Mouse (Mus musculus): ENCODE data around the gene Nr1i3. TPM values are rescaled to one million over a fixed set of nuclear protein-coding genes. Genes with fewer than 3 reads are reported as not detected.

Gene Nr1i3
- polyA plus RNA-seq, 1 experiment from 2014 or later, result 0.27 TPM

Other genes with a start within 250 kb of the Nr1i3 start
- gene Fcgr2b, start 237.4 kb upstream of the Nr1i3 start, polyA plus RNA-seq (2016; fragmentation: Nextera tagmentation; extraction: Ambion mirVana), result 0.26 TPM in 1 of 2 replicates, not detected in the other
- gene Fcgr4, start 195.1 kb upstream of the Nr1i3 start, polyA plus RNA-seq (2016; fragmentation: Nextera tagmentation; extraction: Ambion mirVana), result 0.30 and 0.64 TPM in 2 replicates
- gene Fcgr3, start 149.0 kb upstream of the Nr1i3 start, polyA plus RNA-seq (2016; fragmentation: Nextera tagmentation; extraction: Ambion mirVana), result 4.7 and 7.6 TPM in 2 replicates
- gene Cfap126, start 100.1 kb upstream of the Nr1i3 start, polyA plus RNA-seq (2016; fragmentation: Nextera tagmentation; extraction: Ambion mirVana), result 5.4 and 13.0 TPM in 2 replicates
- gene Sdhc, start 63.4 kb upstream of the Nr1i3 start, polyA plus RNA-seq (2016; fragmentation: Nextera tagmentation; extraction: Ambion mirVana), result 295 and 301 TPM in 2 replicates
- gene Mpz, start 63.3 kb upstream of the Nr1i3 start, polyA plus RNA-seq (2016; fragmentation: Nextera tagmentation; extraction: Ambion mirVana), result 1.3 and 1.6 TPM in 2 replicates
- 19.9 and 32.8 TPM in 2 replicates for gene Pcp4l1, start 17.7 kb upstream of the Nr1i3 start, polyA plus RNA-seq (2016; fragmentation: Nextera tagmentation; extraction: Ambion mirVana)
- 33.1 and 36.2 TPM in 2 replicates for gene Tomm40l, start 8.5 kb downstream of the Nr1i3 start, polyA plus RNA-seq (2016; fragmentation: Nextera tagmentation; extraction: Ambion mirVana)
- gene Apoa2, start 11.1 kb downstream of the Nr1i3 start, polyA plus RNA-seq (2016; fragmentation: Nextera tagmentation; extraction: Ambion mirVana), result 3.4 and 4.7 TPM in 2 replicates
- 16.3 and 22.8 TPM in 2 replicates for gene Fcer1g, start 20.4 kb downstream of the Nr1i3 start, polyA plus RNA-seq (2016; fragmentation: Nextera tagmentation; extraction: Ambion mirVana)
- 10.4 and 13.0 TPM in 2 replicates for gene Adamts4, start 36.5 kb downstream of the Nr1i3 start, polyA plus RNA-seq (2016; fragmentation: Nextera tagmentation; extraction: Ambion mirVana)
- gene Ndufs2, start 37.4 kb downstream of the Nr1i3 start, polyA plus RNA-seq (2016; fragmentation: Nextera tagmentation; extraction: Ambion mirVana), result 250 and 275 TPM in 2 replicates
- 70.3 and 80.9 TPM in 2 replicates for gene B4galt3, start 56.4 kb downstream of the Nr1i3 start, polyA plus RNA-seq (2016; fragmentation: Nextera tagmentation; extraction: Ambion mirVana)
- 54.1 and 56.2 TPM in 2 replicates for gene Ppox, start 67.2 kb downstream of the Nr1i3 start, polyA plus RNA-seq (2016; fragmentation: Nextera tagmentation; extraction: Ambion mirVana)
- gene Usp21, start 74.0 kb downstream of the Nr1i3 start, polyA plus RNA-seq (2016; fragmentation: Nextera tagmentation; extraction: Ambion mirVana), result 95.6 and 111 TPM in 2 replicates
- 105 and 111 TPM in 2 replicates for gene Ufc1, start 81.1 kb downstream of the Nr1i3 start, polyA plus RNA-seq (2016; fragmentation: Nextera tagmentation; extraction: Ambion mirVana)
- gene Dedd, start 115.2 kb downstream of the Nr1i3 start, polyA plus RNA-seq (2016; fragmentation: Nextera tagmentation; extraction: Ambion mirVana), result 46.2 and 48.4 TPM in 2 replicates
- 39.6 and 46.0 TPM in 2 replicates for gene Nit1, start 131.7 kb downstream of the Nr1i3 start, polyA plus RNA-seq (2016; fragmentation: Nextera tagmentation; extraction: Ambion mirVana)
- 130 and 147 TPM in 2 replicates for gene Pfdn2, start 131.7 kb downstream of the Nr1i3 start, polyA plus RNA-seq (2016; fragmentation: Nextera tagmentation; extraction: Ambion mirVana)
- 2.1 and 2.5 TPM in 2 replicates for gene Klhdc9, start 146.8 kb downstream of the Nr1i3 start, polyA plus RNA-seq (2016; fragmentation: Nextera tagmentation; extraction: Ambion mirVana)
- gene Nectin4, start 156.1 kb downstream of the Nr1i3 start, polyA plus RNA-seq (2016; fragmentation: Nextera tagmentation; extraction: Ambion mirVana), result 1.5 and 1.7 TPM in 2 replicates
- 0.82 and 0.98 TPM in 2 replicates for gene Arhgap30, start 175.0 kb downstream of the Nr1i3 start, polyA plus RNA-seq (2016; fragmentation: Nextera tagmentation; extraction: Ambion mirVana)
- gene Usf1, start 197.3 kb downstream of the Nr1i3 start, polyA plus RNA-seq (2016; fragmentation: Nextera tagmentation; extraction: Ambion mirVana), result 143 and 159 TPM in 2 replicates
- 9.7 and 10.1 TPM in 2 replicates for gene Tstd1, start 204.9 kb downstream of the Nr1i3 start, polyA plus RNA-seq (2016; fragmentation: Nextera tagmentation; extraction: Ambion mirVana)
- gene F11r, start 223.6 kb downstream of the Nr1i3 start, polyA plus RNA-seq (2016; fragmentation: Nextera tagmentation; extraction: Ambion mirVana), result 22.2 and 28.7 TPM in 2 replicates